In genomic region chr9:90162243-90162925, GRCm38 (mm10) we compare ENCODE assay signal across 8 mouse cellular contexts. TPM values are rescaled to one million over a fixed set of nuclear protein-coding genes. Genes with fewer than 3 reads are reported as not detected.
DNase-seq lines count a peak whose midpoint lies in the region; ATAC-seq and TF ChIP-seq lines count a peak whose summit lies in the region.

No protein-coding gene starts in this region.

- no peak for TF ChIP-seq POLR2A in testis, adult 2 months (IDR thresholded peaks at IDR 0.05; ENCODE audit: control insufficient read depth, low read depth, low read length)

- H3K36me3 ChIP-seq in forebrain, embryonic 13.5 days (ENCODE audit: poor library complexity, severe bottlenecking): no peaks in the 10 kb centered on the region
- no peaks in the 10 kb centered on the region; the same call in 1 of the 2 replicates for H3K36me3 ChIP-seq in limb, embryonic 13.5 days
- H3K36me3 ChIP-seq in midbrain, embryonic 12.5 days: no peaks in the 10 kb centered on the region
- H3K36me3 ChIP-seq in testis, adult 2 months (ENCODE audit: control insufficient read depth, insufficient read depth, low read length): no peaks in the 10 kb centered on the region

- WGBS in forebrain, embryonic 13.5 days: 8% methylated on average over 23 of the region's 29 CpGs
- WGBS in limb, embryonic 13.5 days: 10% methylated on average over 22 of the region's 29 CpGs
- WGBS in midbrain, embryonic 12.5 days: 7% methylated on average over 26 of the region's 29 CpGs

- H3K4me1 ChIP-seq in forebrain, embryonic 13.5 days: peaks cover 30% of the 10 kb centered on the region
- peaks cover 14% of the 10 kb centered on the region for H3K4me1 ChIP-seq in limb, embryonic 13.5 days
- H3K4me1 ChIP-seq in midbrain, embryonic 12.5 days: peaks cover 24% of the 10 kb centered on the region
- peaks cover 9% of the 10 kb centered on the region for H3K4me1 ChIP-seq in testis, adult 2 months (ENCODE audit: control insufficient read depth, insufficient read depth, low read length)

- H3K4me2 ChIP-seq in forebrain, embryonic 13.5 days: peak overlapping the region; percentile 91
- H3K4me2 ChIP-seq in limb, embryonic 13.5 days (replicated peaks): peak overlapping the region; percentile 89
- H3K4me2 ChIP-seq in midbrain, embryonic 12.5 days (replicated peaks): peak overlapping the region; percentile 82

- H3K4me3 ChIP-seq in forebrain, embryonic 13.5 days: peak overlapping the region; percentile 83
- H3K4me3 ChIP-seq in limb, embryonic 13.5 days: peak overlapping the region; percentile 80
- peak overlapping the region; percentile 81 for H3K4me3 ChIP-seq in midbrain, embryonic 12.5 days
- H3K4me3 ChIP-seq in testis, adult 2 months (ENCODE audit: control insufficient read depth, low read depth, low read length): peak overlapping the region; percentile 11

- H3K27me3 ChIP-seq in forebrain, embryonic 13.5 days: no peaks in the 10 kb centered on the region
- H3K27me3 ChIP-seq in limb, embryonic 13.5 days: no peaks in the 10 kb centered on the region
- no peaks in the 10 kb centered on the region for H3K27me3 ChIP-seq in midbrain, embryonic 12.5 days
- H3K27me3 ChIP-seq in testis, adult 2 months (ENCODE audit: control insufficient read depth, insufficient read depth, low read length): no peaks in the 10 kb centered on the region

- peak; percentile 77 for ATAC-seq in forebrain, embryonic 13.5 days
- ATAC-seq in hematopoietic stem cell, adult 5-6 weeks (replicated peaks in 1 of 2; ENCODE audit: insufficient read depth in 1 of 2, low FRiP score in 2 of 2, low TSS enrichment in 1 of 2, low read depth in 1 of 2, poor library complexity in 2 of 2, severe bottlenecking in 2 of 2): peak; percentile 78 to 85
- ATAC-seq in limb, embryonic 13.5 days (ENCODE audit: low FRiP score, low read depth): peak; percentile 89
- peak; percentile 74 for ATAC-seq in midbrain, embryonic 12.5 days (ENCODE audit: low FRiP score, low read depth)

- no peaks in the 10 kb centered on the region for H3K9me3 ChIP-seq in forebrain, embryonic 13.5 days (replicated peaks)
- peaks cover 9% of the 10 kb centered on the region for H3K9me3 ChIP-seq in limb, embryonic 13.5 days
- no peaks in the 10 kb centered on the region for H3K9me3 ChIP-seq in midbrain, embryonic 12.5 days

- peak; percentile 74 for DNase-seq in 3134 (ENCODE audit: extremely low read depth, insufficient read length, low spot score)
- DNase-seq in adrenal gland, adult 2 months: peak; percentile 82
- DNase-seq in cerebellum, adult 18-20 months: no peak

- H3K27ac ChIP-seq in forebrain, embryonic 13.5 days: peak overlapping the region; percentile 82
- H3K27ac ChIP-seq in limb, embryonic 13.5 days: peak overlapping the region; percentile 61; the same call in 1 of the 2 replicates
- H3K27ac ChIP-seq in midbrain, embryonic 12.5 days (replicated peaks): peak overlapping the region; percentile 82
- no peak overlapping the region for H3K27ac ChIP-seq in testis, adult 2 months (ENCODE audit: control insufficient read depth, insufficient read depth, low read depth, low read length)

- TF ChIP-seq CTCF in testis, adult 2 months (IDR thresholded peaks at IDR 0.05; ENCODE audit: control insufficient read depth, insufficient read depth, insufficient replicate concordance, low read depth, low read length): no peak

- H3K9ac ChIP-seq in forebrain, embryonic 13.5 days: peak overlapping the region; percentile 88
- peak overlapping the region; percentile 86 for H3K9ac ChIP-seq in limb, embryonic 13.5 days
- H3K9ac ChIP-seq in midbrain, embryonic 12.5 days (replicated peaks): peak overlapping the region; percentile 78

RNA-seq across cellular contexts. Expression of gene Adamts7, which starts 0.5 kb away (rescaled TPM):
- 1 to 10 TPM; 2.5 to 6.1 TPM for total RNA-seq in adrenal gland, adult 2 months (2021)
- polyA plus RNA-seq in adrenal gland, adult 2 months (2012; rRNA removed): 10.9 and 12.0 TPM in 2 replicates
- 13.6 and 15.4 TPM in 2 replicates for polyA plus RNA-seq in forebrain, embryonic 13.5 days (2015; fragmentation: Nextera tagmentation; extraction: Ambion mirVana)
- total RNA-seq in hematopoietic stem cell, adult 5-6 weeks (2017): not detected in 2 replicates
- 18.6 and 21.6 TPM in 2 replicates for polyA plus RNA-seq in limb, embryonic 13.5 days (2015; fragmentation: Nextera tagmentation; extraction: Ambion mirVana)
- 24.0 and 25.7 TPM in 2 replicates for polyA plus RNA-seq in midbrain, embryonic 12.5 days (2016; fragmentation: Nextera tagmentation; extraction: Ambion mirVana)
- polyA plus RNA-seq in testis, adult 2 months (2012; rRNA removed): 5.3 and 5.7 TPM in 2 replicates

RNA-seq across cellular contexts. Expression of gene Morf4l1, which starts 47.8 kb away (rescaled TPM):
- total RNA-seq in adrenal gland, adult 2 months (2021): 100 to 1,000 TPM; 241 to 321 TPM
- polyA plus RNA-seq in adrenal gland, adult 2 months (2012; rRNA removed): 25.4 and 26.1 TPM in 2 replicates
- polyA plus RNA-seq in forebrain, embryonic 13.5 days (2015; fragmentation: Nextera tagmentation; extraction: Ambion mirVana): 475 and 483 TPM in 2 replicates
- 276 and 334 TPM in 2 replicates for total RNA-seq in hematopoietic stem cell, adult 5-6 weeks (2017)
- polyA plus RNA-seq in limb, embryonic 13.5 days (2015; fragmentation: Nextera tagmentation; extraction: Ambion mirVana): 546 and 559 TPM in 2 replicates
- polyA plus RNA-seq in midbrain, embryonic 12.5 days (2016; fragmentation: Nextera tagmentation; extraction: Ambion mirVana): 544 and 551 TPM in 2 replicates
- 594 and 775 TPM in 2 replicates for polyA plus RNA-seq in testis, adult 2 months (2012; rRNA removed)

Comparison
In these comparisons a context has a peak if more than half of its experiments do, and no peak if none do; other contexts are left out.
1. DNase-seq: peak in 3134 (single experiment) and adrenal gland, adult 2 months (single experiment); none in cerebellum, adult 18-20 months (0 of 2).
2. H3K4me3 ChIP-seq: peak in every context shown above with its lines; median percentile 83 in forebrain, embryonic 13.5 days; 81 in midbrain, embryonic 12.5 days; 80 in limb, embryonic 13.5 days; 11 in testis, adult 2 months.
3. RNA of gene Morf4l1, which starts 47.8 kb away (polyA plus RNA-seq): 594 to 775 TPM in testis, adult 2 months, 546 to 559 TPM in limb, embryonic 13.5 days, 544 to 551 TPM in midbrain, embryonic 12.5 days and 475 to 483 TPM in forebrain, embryonic 13.5 days; 25.4 to 26.1 TPM in adrenal gland, adult 2 months; every median in the first group is over 10 times any median in the second.
4. Peak in every context shown above with its lines, with median percentiles within 50 percentile points of each other: ATAC-seq, H3K4me2 ChIP-seq and H3K9ac ChIP-seq.